Mouse (Mus musculus): ENCODE results near the gene Gm21858. TPM values are rescaled to one million over a fixed set of nuclear protein-coding genes. Genes with fewer than 3 reads are reported as not detected.

The Gm21858 gene
- polyA plus RNA-seq (2015; fragmentation: Nextera tagmentation; extraction: Ambion mirVana): not detected in 2 replicates

GRCm38 (mm10) chrY:55731456-55731855 is at the start of gene Gm21858:
TSS of gene Gm21858 (plus strand) at chrY:55731756.

All from spleen, postnatal 0 days (tissue).